Mouse (Mus musculus): ENCODE results near the gene Fhl5. TPM values are rescaled to one million over a fixed set of nuclear protein-coding genes. Genes with fewer than 3 reads are reported as not detected.
"Not testable (repeated sequence)": the region's sequence is repeated elsewhere in the genome, so short reads cannot be mapped to it uniquely, and the experiment has no call there.

Fhl5 gene
- polyA plus RNA-seq, 1 experiment from 2014 or later = not detected

- not testable (repeated sequence) for H3K4me1 ChIP-seq (ENCODE audit: control insufficient read depth, low read depth, low read length); H3K4me3 ChIP-seq (ENCODE audit: low read depth, low read length); H3K27ac ChIP-seq (ENCODE audit: low read length); H3K9ac ChIP-seq (ENCODE audit: low read depth, low read length); H3K9me3 ChIP-seq (replicated peaks; ENCODE audit: control insufficient read depth, low read length); H3K36me3 ChIP-seq (ENCODE audit: control insufficient read depth, insufficient read depth); H3K4me2 ChIP-seq (ENCODE audit: low read depth, low read length); H3K27me3 ChIP-seq (ENCODE audit: control insufficient read depth, insufficient read depth, low read depth, low read length)
- 0 out of 2 replicates have a peak, but pooled peaks have one; percentile 35 for ATAC-seq (ENCODE audit: low read depth)
- WGBS (ENCODE audit: insufficient replicate concordance) = 60% methylated on average over 1 of the region's 1 CpGs
These were observed 7.0 kb downstream of the Fhl5 start for GRCm38 (mm10) chr4:25235663-25236062.

DNA sequence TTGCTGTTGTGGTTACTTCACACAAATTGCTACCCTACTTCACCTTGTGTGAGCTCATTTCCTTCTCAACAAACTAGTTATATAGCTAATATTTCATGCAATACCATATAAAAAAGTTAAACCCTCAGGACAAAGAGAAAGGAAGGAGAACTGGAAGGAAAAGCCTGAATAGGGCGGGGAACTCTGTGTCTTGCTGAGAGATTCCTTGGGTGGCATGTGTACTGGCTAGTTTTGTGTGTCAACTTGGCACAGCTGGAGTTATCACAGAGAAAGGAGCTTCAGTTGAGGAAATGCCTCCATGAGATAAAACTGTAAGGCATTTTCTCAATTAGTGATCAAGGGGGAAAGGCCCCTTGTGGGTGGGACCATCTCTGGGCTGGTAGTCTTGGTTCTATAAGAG lies 8.9 kb downstream of the Fhl5 start:
- H3K9ac ChIP-seq (ENCODE audit: low read depth, low read length); H3K4me3 ChIP-seq (ENCODE audit: low read depth, low read length); H3K27ac ChIP-seq (ENCODE audit: low read length); H3K9me3 ChIP-seq (replicated peaks; ENCODE audit: control insufficient read depth, low read length); H3K36me3 ChIP-seq (ENCODE audit: control insufficient read depth, insufficient read depth); H3K4me2 ChIP-seq (ENCODE audit: low read depth, low read length); H3K4me1 ChIP-seq (ENCODE audit: control insufficient read depth, low read depth, low read length); H3K27me3 ChIP-seq (ENCODE audit: control insufficient read depth, insufficient read depth, low read depth, low read length): not testable (repeated sequence)
- peak; percentile 48; the same call in 1 of the 2 replicates for ATAC-seq (ENCODE audit: low read depth)
- WGBS (ENCODE audit: insufficient replicate concordance) = 24% methylated on average over 1 of the region's 1 CpGs

- Histone ChIP-seq H3K4me1 (ENCODE audit: control insufficient read depth, low read depth, low read length) (no peaks in the 10 kb centered on the region), H3K27ac (ENCODE audit: low read length) (no peak overlapping the region), H3K9ac (ENCODE audit: low read depth, low read length) (no peak overlapping the region), H3K4me3 (ENCODE audit: low read depth, low read length) (no peak overlapping the region), H3K36me3 (ENCODE audit: control insufficient read depth, insufficient read depth) (no peaks in the 10 kb centered on the region), H3K4me2 (ENCODE audit: low read depth, low read length) (no peak overlapping the region), H3K27me3 (ENCODE audit: control insufficient read depth, insufficient read depth, low read depth, low read length) (no peaks in the 10 kb centered on the region), H3K9me3 (replicated peaks; ENCODE audit: control insufficient read depth, low read length) (no peaks in the 10 kb centered on the region)
- WGBS (ENCODE audit: insufficient replicate concordance) = 64% methylated on average over 3 of the region's 3 CpGs
- no peak for ATAC-seq (ENCODE audit: low read depth)
These were observed 10.1 kb downstream of the Fhl5 start for GRCm38 (mm10) chr4:25232546-25232945.

GRCm38 (mm10) chr4:25227527-25227926 lies 15.1 kb downstream of the Fhl5 start:
- H3K4me1 ChIP-seq (ENCODE audit: control insufficient read depth, low read depth, low read length) = no peaks in the 10 kb centered on the region
- H3K27ac ChIP-seq (ENCODE audit: low read length) = no peak overlapping the region
- no peaks in the 10 kb centered on the region for H3K9me3 ChIP-seq (replicated peaks; ENCODE audit: control insufficient read depth, low read length)
- no peak for ATAC-seq (ENCODE audit: low read depth)
- no peaks in the 10 kb centered on the region for H3K27me3 ChIP-seq (ENCODE audit: control insufficient read depth, insufficient read depth, low read depth, low read length)
- no peak overlapping the region for H3K9ac ChIP-seq (ENCODE audit: low read depth, low read length)
- no peak overlapping the region for H3K4me3 ChIP-seq (ENCODE audit: low read depth, low read length)
- no peaks in the 10 kb centered on the region for H3K36me3 ChIP-seq (ENCODE audit: control insufficient read depth, insufficient read depth)
- WGBS (ENCODE audit: insufficient replicate concordance) = 23% methylated on average over 1 of the region's 1 CpGs
- H3K4me2 ChIP-seq (ENCODE audit: low read depth, low read length) = no peak overlapping the region

- H3K27ac ChIP-seq (ENCODE audit: low read length) = no peak overlapping the region
- no peaks in the 10 kb centered on the region for H3K4me1 ChIP-seq (ENCODE audit: control insufficient read depth, low read depth, low read length)
- H3K36me3 ChIP-seq (ENCODE audit: control insufficient read depth, insufficient read depth) = no peaks in the 10 kb centered on the region
- no peak overlapping the region for H3K9ac ChIP-seq (ENCODE audit: low read depth, low read length)
- no peaks in the 10 kb centered on the region for H3K27me3 ChIP-seq (ENCODE audit: control insufficient read depth, insufficient read depth, low read depth, low read length)
- no peak for ATAC-seq (ENCODE audit: low read depth)
- no peak overlapping the region for H3K4me3 ChIP-seq (ENCODE audit: low read depth, low read length)
- H3K4me2 ChIP-seq (ENCODE audit: low read depth, low read length) = no peak overlapping the region
- no peaks in the 10 kb centered on the region for H3K9me3 ChIP-seq (replicated peaks; ENCODE audit: control insufficient read depth, low read length)
These were observed 20.7 kb downstream of the Fhl5 start for GRCm38 (mm10) chr4:25221927-25222326.

DNA sequence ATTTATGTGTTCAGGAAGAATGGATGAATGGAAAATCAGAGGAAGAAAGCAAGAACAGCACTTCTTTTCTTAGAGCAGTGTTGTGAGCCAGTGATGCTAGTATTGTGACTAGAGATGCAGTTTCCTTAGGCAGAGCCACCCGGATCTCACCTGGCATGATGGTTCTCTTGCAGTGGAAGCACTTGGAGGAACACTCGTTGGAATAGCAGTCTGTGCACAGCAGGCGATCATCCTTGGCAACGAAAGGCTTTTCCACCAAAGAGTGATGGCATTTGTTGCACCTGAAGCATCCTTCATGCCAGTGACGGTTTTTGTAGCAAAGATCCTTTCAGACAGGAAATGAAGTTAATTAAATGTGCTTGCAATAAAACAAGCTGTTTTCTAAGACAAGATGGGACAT lies 29.2 kb downstream of the Fhl5 start:
- H3K9ac ChIP-seq (ENCODE audit: low read depth, low read length) = no peak overlapping the region
- no peak overlapping the region for H3K27ac ChIP-seq (ENCODE audit: low read length)
- no peaks in the 10 kb centered on the region for H3K9me3 ChIP-seq (replicated peaks; ENCODE audit: control insufficient read depth, low read length)
- H3K4me3 ChIP-seq (ENCODE audit: low read depth, low read length) = no peak overlapping the region
- H3K4me2 ChIP-seq (ENCODE audit: low read depth, low read length) = no peak overlapping the region
- ATAC-seq (ENCODE audit: low read depth) = no peak
- H3K36me3 ChIP-seq (ENCODE audit: control insufficient read depth, insufficient read depth) = no peaks in the 10 kb centered on the region
- no peaks in the 10 kb centered on the region for H3K4me1 ChIP-seq (ENCODE audit: control insufficient read depth, low read depth, low read length)
- WGBS (ENCODE audit: insufficient replicate concordance) = 37% methylated on average over 5 of the region's 5 CpGs
- H3K27me3 ChIP-seq (ENCODE audit: control insufficient read depth, insufficient read depth, low read depth, low read length) = no peaks in the 10 kb centered on the region

GRCm38 (mm10) chr4:25206166-25206565 lies 36.5 kb downstream of the Fhl5 start:
- ATAC-seq (ENCODE audit: low read depth) = no peak
- no peaks in the 10 kb centered on the region for H3K27me3 ChIP-seq (ENCODE audit: control insufficient read depth, insufficient read depth, low read depth, low read length)
- WGBS (ENCODE audit: insufficient replicate concordance) = 63% methylated on average over 4 of the region's 4 CpGs
- H3K27ac ChIP-seq (ENCODE audit: low read length) = no peak overlapping the region
- H3K36me3 ChIP-seq (ENCODE audit: control insufficient read depth, insufficient read depth) = no peaks in the 10 kb centered on the region
- no peak overlapping the region for H3K4me2 ChIP-seq (ENCODE audit: low read depth, low read length)
- H3K4me3 ChIP-seq (ENCODE audit: low read depth, low read length) = no peak overlapping the region
- no peaks in the 10 kb centered on the region for H3K9me3 ChIP-seq (replicated peaks; ENCODE audit: control insufficient read depth, low read length)
- no peaks in the 10 kb centered on the region for H3K4me1 ChIP-seq (ENCODE audit: control insufficient read depth, low read depth, low read length)
- H3K9ac ChIP-seq (ENCODE audit: low read depth, low read length) = no peak overlapping the region

GRCm38 (mm10) chr4:25197310-25197709 lies 45.4 kb downstream of the Fhl5 start:
- 58% methylated on average over 1 of the region's 1 CpGs for WGBS (ENCODE audit: insufficient replicate concordance)
- H3K27me3 ChIP-seq (ENCODE audit: control insufficient read depth, insufficient read depth, low read depth, low read length) = no peaks in the 10 kb centered on the region

GRCm38 (mm10) chr4:25179617-25180208 lies 63.0 kb downstream of the Fhl5 start:
- H3K9me3 ChIP-seq (replicated peaks; ENCODE audit: control insufficient read depth, low read length) = no peaks in the 10 kb centered on the region
- no peaks in the 10 kb centered on the region for H3K36me3 ChIP-seq (ENCODE audit: control insufficient read depth, insufficient read depth)
- no peaks in the 10 kb centered on the region for H3K27me3 ChIP-seq (ENCODE audit: control insufficient read depth, insufficient read depth, low read depth, low read length)
- no peak overlapping the region for H3K4me3 ChIP-seq (ENCODE audit: low read depth, low read length)
- 42% methylated on average over 4 of the region's 4 CpGs for WGBS (ENCODE audit: insufficient replicate concordance)
- H3K27ac ChIP-seq (ENCODE audit: low read length) = no peak overlapping the region
- no peak overlapping the region for H3K9ac ChIP-seq (ENCODE audit: low read depth, low read length)
- ATAC-seq (ENCODE audit: low read depth) = no peak
- no peak overlapping the region for H3K4me2 ChIP-seq (ENCODE audit: low read depth, low read length)
- no peaks in the 10 kb centered on the region for H3K4me1 ChIP-seq (ENCODE audit: control insufficient read depth, low read depth, low read length)

More at GRCm38 (mm10) chr4:25197310-25197709, 45.4 kb downstream of the Fhl5 start:
- ATAC-seq (ENCODE audit: low read depth) = no peak
- Histone ChIP-seq H3K9ac (ENCODE audit: low read depth, low read length) (no peak overlapping the region), H3K4me1 (ENCODE audit: control insufficient read depth, low read depth, low read length) (no peaks in the 10 kb centered on the region), H3K27ac (ENCODE audit: low read length) (no peak overlapping the region), H3K36me3 (ENCODE audit: control insufficient read depth, insufficient read depth) (no peaks in the 10 kb centered on the region), H3K4me2 (ENCODE audit: low read depth, low read length) (no peak overlapping the region), H3K4me3 (ENCODE audit: low read depth, low read length) (no peak overlapping the region), H3K9me3 (replicated peaks; ENCODE audit: control insufficient read depth, low read length) (no peaks in the 10 kb centered on the region)

Data from liver, embryonic 16.5 days (tissue).